Mouse (Mus musculus) heart, embryonic 11.5 days (tissue): ENCODE results near the gene Zfp451. TPM values are rescaled to one million over a fixed set of nuclear protein-coding genes. Genes with fewer than 3 reads are reported as not detected.
A peak's percentile ranks its signal among the peaks of the same experiment; 100 is the strongest.
"Not testable (repeated sequence)": the region's sequence is repeated elsewhere in the genome, so short reads cannot be mapped to it uniquely, and the experiment has no call there.

Experiments
- ATAC-seq: fragments of 200-750 bp; cut with Nextera tagmentation; replicated peaks from 2 replicates; pipeline ENCODE4 v1.8.0; 2017; ENCODE audit warnings: moderate library complexity; ENCODE audit not compliant: insufficient number of reproducible peaks, low FRiP score, low TSS enrichment
- H3K27ac ChIP-seq: fragments of 300-500 bp; sonication (generic); 2 replicates; pipeline ENCODE4 v1.5.1; 2014; ENCODE audit warnings: mild to moderate bottlenecking, low read depth, low read length
- H3K27me3 ChIP-seq: fragments of 300-500 bp; sonication (generic); 2 replicates; pipeline ENCODE4 v1.6.1; 2014; ENCODE audit warnings: mild to moderate bottlenecking, low read length, mixed read lengths; ENCODE audit not compliant: control insufficient read depth, insufficient read depth
- H3K36me3 ChIP-seq: fragments of 300-500 bp; sonication (generic); 2 replicates; pipeline ENCODE4 v1.6.1; 2014; ENCODE audit warnings: mild to moderate bottlenecking, low read length, moderate library complexity, mixed read lengths; ENCODE audit not compliant: control insufficient read depth, insufficient read depth
- H3K4me1 ChIP-seq: fragments of 300-500 bp; sonication (generic); 2 replicates; pipeline ENCODE4 v1.6.1; 2014; ENCODE audit warnings: low read length; ENCODE audit not compliant: control insufficient read depth, insufficient read depth
- H3K4me2 ChIP-seq: fragments of 300-500 bp; sonication (generic); 2 replicates; pipeline ENCODE4 v1.6.1; 2014; ENCODE audit warnings: mild to moderate bottlenecking, moderate library complexity
- H3K4me3 ChIP-seq: fragments of 300-500 bp; sonication (generic); 2 replicates; pipeline ENCODE4 v1.5.1; 2014; ENCODE audit warnings: low read depth, low read length
- H3K9ac ChIP-seq: fragments of 300-500 bp; sonication (generic); 2 replicates; pipeline ENCODE4 v1.6.1; 2014; ENCODE audit warnings: mild to moderate bottlenecking, low read depth, low read length, moderate library complexity
- H3K9me3 ChIP-seq: fragments of 300-500 bp; sonication (generic); replicated peaks from 2 replicates; pipeline ENCODE4 v1.6.1; 2016; ENCODE audit warnings: low read length; ENCODE audit not compliant: control insufficient read depth
- WGBS: fragments of 180-500 bp; shearing (Covaris S2); extraction: QIAGEN DNeasy Blood & Tissue Kit; methylation state at CpG from one replicate; pipeline ENCODE4 v1.1.7; 2014; ENCODE audit not compliant: insufficient replicate concordance; 5-methylcytosine and 5-hydroxymethylcytosine counted together
- polyA plus RNA-seq: library from polyadenylated mRNA; unstranded; fragments of >200 nt; fragmentation: Nextera tagmentation; extraction: Ambion mirVana; gene quantifications from 2 replicates; pipeline ENCODE4 v1.2.1, GENCODE M21; 2014

Gene Zfp451
- 20.5 and 26.9 TPM in 2 replicates for polyA plus RNA-seq

- H3K4me3 ChIP-seq: peak within 1 kb of the TSS; percentile 94
- peaks cover 10% of the 10 kb centered on the region for H3K4me1 ChIP-seq
- peak within 1 kb of the TSS; percentile 81 for H3K4me2 ChIP-seq
- H3K36me3 ChIP-seq: peaks cover 12% of the 10 kb centered on the region; the same call in 1 of the 2 replicates
- WGBS: under 1% methylated on average over 85 of the region's 85 CpGs
- peak within 1 kb of the TSS; percentile 99 for H3K9ac ChIP-seq
- no peaks in the 10 kb centered on the region for H3K27me3 ChIP-seq
- no peaks in the 10 kb centered on the region for H3K9me3 ChIP-seq
- peak; percentile 90 for ATAC-seq
- H3K27ac ChIP-seq: peak within 1 kb of the TSS; percentile 92
These were observed at the start of gene Zfp451 for GRCm38 (mm10) chr1:33813868-33814794. Gene Zfp451 (minus strand): TSS chr1:33814595.

- H3K9me3 ChIP-seq: no peaks in the 10 kb centered on the region
- no peak overlapping the region for H3K4me2 ChIP-seq
- H3K4me3 ChIP-seq: no peak overlapping the region
- H3K27me3 ChIP-seq: no peaks in the 10 kb centered on the region
- H3K4me1 ChIP-seq: no peaks in the 10 kb centered on the region
- ATAC-seq: no peak
- H3K9ac ChIP-seq: no peak overlapping the region
- no peak overlapping the region for H3K27ac ChIP-seq
- 88% methylated on average over 2 of the region's 2 CpGs for WGBS
- H3K36me3 ChIP-seq: no peaks in the 10 kb centered on the region
These were observed 32.4 kb upstream of the Zfp451 start for GRCm38 (mm10) chr1:33846807-33847206.

GRCm38 (mm10) chr1:33843823-33844222 is 29.4 kb upstream of the Zfp451 start:
- Histone ChIP-seq H3K4me1 (no peaks in the 10 kb centered on the region), H3K9ac (no peak overlapping the region), H3K4me3 (no peak overlapping the region), H3K4me2 (no peak overlapping the region), H3K9me3 (no peaks in the 10 kb centered on the region), H3K27ac (no peak overlapping the region), H3K36me3 (no peaks in the 10 kb centered on the region), H3K27me3 (no peaks in the 10 kb centered on the region)
- 75% methylated on average over 6 of the region's 6 CpGs for WGBS
- ATAC-seq: no peak

- H3K4me3 ChIP-seq, H3K9ac ChIP-seq, H3K4me1 ChIP-seq, H3K36me3 ChIP-seq, H3K9me3 ChIP-seq, ATAC-seq, H3K27ac ChIP-seq, H3K27me3 ChIP-seq, H3K4me2 ChIP-seq: not testable (repeated sequence)
- WGBS: 86% methylated on average over 14 of the region's 14 CpGs
These were observed 24.6 kb upstream of the Zfp451 start for GRCm38 (mm10) chr1:33838952-33839351.

GRCm38 (mm10) chr1:33830586-33830985 is 16.2 kb upstream of the Zfp451 start:
- no peak overlapping the region for H3K27ac ChIP-seq
- H3K4me1 ChIP-seq: no peaks in the 10 kb centered on the region
- 65% methylated on average over 4 of the region's 4 CpGs for WGBS
- H3K36me3 ChIP-seq: no peaks in the 10 kb centered on the region
- no peaks in the 10 kb centered on the region for H3K27me3 ChIP-seq
- H3K9ac ChIP-seq: no peak overlapping the region
- H3K4me3 ChIP-seq: no peak overlapping the region
- H3K4me2 ChIP-seq: no peak overlapping the region
- no peak for ATAC-seq
- H3K9me3 ChIP-seq: no peaks in the 10 kb centered on the region; the same call in 1 of the 2 replicates

- Histone ChIP-seq H3K27me3 (no peaks in the 10 kb centered on the region), H3K4me3 (no peak overlapping the region), H3K36me3 (no peaks in the 10 kb centered on the region), H3K9me3 (no peaks in the 10 kb centered on the region), H3K4me2 (no peak overlapping the region), H3K27ac (no peak overlapping the region), H3K4me1 (peaks cover 6% of the 10 kb centered on the region), H3K9ac (no peak overlapping the region)
- ATAC-seq: no peak
- WGBS: 70% methylated on average over 2 of the region's 2 CpGs
These were observed 3.5 kb upstream of the Zfp451 start for GRCm38 (mm10) chr1:33817931-33818330.

- Histone ChIP-seq H3K9me3 (no peaks in the 10 kb centered on the region), H3K36me3 (peaks cover 17% of the 10 kb centered on the region), H3K9ac (peak overlapping the region; percentile 99), H3K4me3 (peak overlapping the region; percentile 94), H3K4me2 (peak overlapping the region; percentile 81), H3K27ac (peak overlapping the region; percentile 92), H3K27me3 (no peaks in the 10 kb centered on the region), H3K4me1 (peaks cover 10% of the 10 kb centered on the region)
- no peak for ATAC-seq
- WGBS: 8% methylated on average over 11 of the region's 11 CpGs
These were observed 914 bp downstream of the Zfp451 start for GRCm38 (mm10) chr1:33813495-33813867.

- WGBS: 92% methylated on average over 2 of the region's 2 CpGs
- Histone ChIP-seq H3K4me1 (no peaks in the 10 kb centered on the region), H3K9me3 (no peaks in the 10 kb centered on the region), H3K9ac (no peak overlapping the region), H3K4me3 (no peak overlapping the region), H3K27me3 (no peaks in the 10 kb centered on the region), H3K4me2 (no peak overlapping the region), H3K27ac (no peak overlapping the region), H3K36me3 (peaks cover 31% of the 10 kb centered on the region)
- no peak for ATAC-seq
These were observed 11.1 kb downstream of the Zfp451 start for GRCm38 (mm10) chr1:33803323-33803722.

- 87% methylated on average over 3 of the region's 3 CpGs for WGBS
- no peaks in the 10 kb centered on the region for H3K9me3 ChIP-seq
- H3K4me1 ChIP-seq: no peaks in the 10 kb centered on the region
- H3K4me2 ChIP-seq: no peak overlapping the region
- no peak overlapping the region for H3K4me3 ChIP-seq
- no peak overlapping the region for H3K9ac ChIP-seq
- H3K36me3 ChIP-seq: peaks cover 20% of the 10 kb centered on the region
- no peaks in the 10 kb centered on the region for H3K27me3 ChIP-seq
- H3K27ac ChIP-seq: no peak overlapping the region
- ATAC-seq: no peak
These were observed 14.8 kb downstream of the Zfp451 start for GRCm38 (mm10) chr1:33799620-33800019.
